Mouse (Mus musculus): ENCODE measurements around the gene Ddah1.
"Not testable (repeated sequence)": the region's sequence is repeated elsewhere in the genome, so short reads cannot be mapped to it uniquely, and the experiment has no call there.

Gene Ddah1

GRCm38 (mm10) chr3:145912512-145912911, 154.0 kb downstream of the Ddah1 start:
- no peak for DNase-seq (ENCODE audit: low read depth, low spot score)

- DNase-seq (ENCODE audit: low read depth, low spot score), result no peak
These were observed 154.8 kb downstream of the Ddah1 start for GRCm38 (mm10) chr3:145913263-145913662.

GRCm38 (mm10) chr3:145913942-145914341, 155.5 kb downstream of the Ddah1 start:
- not testable (repeated sequence) for DNase-seq (ENCODE audit: low read depth, low spot score)

GRCm38 (mm10) chr3:145916374-145916773, 157.9 kb downstream of the Ddah1 start:
- no peak for DNase-seq (ENCODE audit: low read depth, low spot score)

- peak; percentile 41 for DNase-seq (ENCODE audit: low read depth, low spot score)
These were observed 158.4 kb downstream of the Ddah1 start for GRCm38 (mm10) chr3:145916826-145917225.

GRCm38 (mm10) chr3:145922019-145922854, 163.8 kb downstream of the Ddah1 start, which contains the start of gene Bcl10:
Bcl10 (plus strand) TSS chr3:145922804.
- no peak for DNase-seq (ENCODE audit: low read depth, low spot score)

GRCm38 (mm10) chr3:145922971-145923370, 164.5 kb downstream of the Ddah1 start:
- DNase-seq (ENCODE audit: low read depth, low spot score), result no peak

- peak; percentile 100 for DNase-seq (ENCODE audit: low read depth, low spot score)
These were observed 165.6 kb downstream of the Ddah1 start for GRCm38 (mm10) chr3:145923874-145924577.

- DNase-seq (ENCODE audit: low read depth, low spot score), result peak; percentile 73
These were observed 166.3 kb downstream of the Ddah1 start for GRCm38 (mm10) chr3:145924649-145925337.

- no peak for DNase-seq (ENCODE audit: low read depth, low spot score)
These were observed 167.0 kb downstream of the Ddah1 start for GRCm38 (mm10) chr3:145925506-145925905.

GRCm38 (mm10) chr3:145929525-145930400, 171.3 kb downstream of the Ddah1 start:
- no peak for DNase-seq (ENCODE audit: low read depth, low spot score)

- DNase-seq (ENCODE audit: low read depth, low spot score), result no peak
These were observed 175.4 kb downstream of the Ddah1 start for GRCm38 (mm10) chr3:145933845-145934244.

- peak; percentile 94 for DNase-seq (ENCODE audit: low read depth, low spot score)
These were observed 179.3 kb downstream of the Ddah1 start, which contains the start of gene 2410004B18Rik for GRCm38 (mm10) chr3:145937505-145938404. 2410004B18Rik (plus strand) TSS chr3:145938014.

- DNase-seq (ENCODE audit: low read depth, low spot score), result peak; percentile 41
These were observed 180.2 kb downstream of the Ddah1 start for GRCm38 (mm10) chr3:145938405-145939349.

GRCm38 (mm10) chr3:145939402-145939801, 180.9 kb downstream of the Ddah1 start:
- DNase-seq (ENCODE audit: low read depth, low spot score), result no peak

GRCm38 (mm10) chr3:145939971-145940370, 181.5 kb downstream of the Ddah1 start:
- DNase-seq (ENCODE audit: low read depth, low spot score), result no peak

- DNase-seq (ENCODE audit: low read depth, low spot score), result peak; percentile 91
These were observed 183.5 kb downstream of the Ddah1 start for GRCm38 (mm10) chr3:145941971-145942370.

Data from 3T3-L1 (cell line).